Comparison of ENCODE assay signal across 8 mouse cellular contexts in genomic region chr2:5062496-5063298, GRCm38 (mm10). TPM values are rescaled to one million over a fixed set of nuclear protein-coding genes. Genes with fewer than 3 reads are reported as not detected.
DNase-seq lines count a peak whose midpoint lies in the region; ATAC-seq and TF ChIP-seq lines count a peak whose summit lies in the region.

No protein-coding gene starts in this region.

- peaks cover 4% of the 10 kb centered on the region for H3K79me2 ChIP-seq in MEL (ENCODE audit: control insufficient read depth, insufficient read depth, low read length, poor library complexity)

- H3K36me3 ChIP-seq in heart, embryonic 10.5 days: no peaks in the 10 kb centered on the region
- H3K36me3 ChIP-seq in MEL (ENCODE audit: control insufficient read depth in 1 of 2, insufficient read depth in 2 of 2, low read length in 2 of 2): peaks cover 0 to 7% of the 10 kb centered on the region in 2 experiments; a peak in 2 of 4 replicates
- H3K36me3 ChIP-seq in hindbrain, embryonic 10.5 days: no peaks in the 10 kb centered on the region

- no peak; a peak in 1 of 4 replicates for TF ChIP-seq EP300 in MEL (IDR thresholded peaks at IDR 0.05; ENCODE audit: low read depth in 1 of 2, low read length in 2 of 2)

- TF ChIP-seq CTCF in MEL (IDR thresholded peaks at IDR 0.05 in 2 of 3, conservative IDR thresholded peaks at IDR 0.05 in 1 of 3; ENCODE audit: control insufficient read depth in 1 of 3, insufficient read depth in 1 of 3, low read depth in 2 of 3, low read length in 3 of 3, poor library complexity in 1 of 3, severe bottlenecking in 1 of 3): no peak

- H3K9ac ChIP-seq in MEL (ENCODE audit: control insufficient read depth, low read depth, low read length, poor library complexity, severe bottlenecking): peak overlapping the region; percentile 75

- no peaks in the 10 kb centered on the region for H3K9me3 ChIP-seq in heart, embryonic 10.5 days
- no peaks in the 10 kb centered on the region for H3K9me3 ChIP-seq in MEL (replicated peaks; ENCODE audit: insufficient read depth, low read length)
- no peaks in the 10 kb centered on the region for H3K9me3 ChIP-seq in hindbrain, embryonic 10.5 days

- no peak for DNase-seq in heart, embryonic 10.5 days (ENCODE audit: low spot score)
- DNase-seq in heart, adult 9 months (ENCODE audit: low spot score in 2 of 2): no peak
- DNase-seq in MEL (ENCODE audit: low read depth, low spot score): peak; percentile 72
- no peak for DNase-seq in hindbrain, embryonic 10.5 days (ENCODE audit: low spot score)
- no peak for DNase-seq in adipocyte (ENCODE audit: low spot score)
- no peak for DNase-seq in left cerebral cortex, adult 18-20 months (ENCODE audit: low spot score in 2 of 2)
- DNase-seq in ovary, adult 18-20 months (ENCODE audit: low spot score): no peak

- H3K27ac ChIP-seq in heart, embryonic 10.5 days: no peak overlapping the region
- peak overlapping the region; percentile 18 for H3K27ac ChIP-seq in MEL (ENCODE audit: control insufficient read depth, low read depth, low read length)
- no peak overlapping the region for H3K27ac ChIP-seq in hindbrain, embryonic 10.5 days

- WGBS in heart, embryonic 10.5 days: 39% methylated on average over 16 of the region's 16 CpGs
- 51% methylated on average over 16 of the region's 16 CpGs for WGBS in hindbrain, embryonic 10.5 days

- no peak for TF ChIP-seq POLR2A in MEL (IDR thresholded peaks at IDR 0.05; ENCODE audit: control insufficient read depth in 1 of 2, insufficient read depth in 1 of 2, low read depth in 1 of 2, low read length in 2 of 2, poor library complexity in 1 of 2)

- peak; percentile 46 for ATAC-seq in megakaryocyte progenitor cell, adult 5-6 weeks (replicated peaks; ENCODE audit: poor library complexity)

- TF ChIP-seq RAD21 in MEL (IDR thresholded peaks at IDR 0.05; ENCODE audit: low read depth, low read length): no peak

- H3K27me3 ChIP-seq in heart, embryonic 10.5 days (ENCODE audit: insufficient read depth, poor library complexity, severe bottlenecking): no peaks in the 10 kb centered on the region
- H3K27me3 ChIP-seq in MEL (ENCODE audit: control insufficient read depth in 1 of 2, insufficient read depth in 2 of 2, low read length in 2 of 2): no peaks in the 10 kb centered on the region
- H3K27me3 ChIP-seq in hindbrain, embryonic 10.5 days (ENCODE audit: insufficient read depth, poor library complexity, severe bottlenecking): peaks cover 43% of the 10 kb centered on the region

- H3K4me1 ChIP-seq in heart, embryonic 10.5 days: peaks cover 5% of the 10 kb centered on the region; the same call in 1 of the 2 replicates
- peaks cover 7 to 10% of the 10 kb centered on the region in 2 experiments for H3K4me1 ChIP-seq in MEL (ENCODE audit: control insufficient read depth in 1 of 2, insufficient read depth in 2 of 2, low read length in 2 of 2)
- peaks cover 18% of the 10 kb centered on the region for H3K4me1 ChIP-seq in hindbrain, embryonic 10.5 days (replicated peaks)

- H3K4me3 ChIP-seq in heart, embryonic 10.5 days: peak overlapping the region; percentile 67
- H3K4me3 ChIP-seq in MEL (ENCODE audit: control insufficient read depth in 1 of 2, insufficient read depth in 1 of 2, low read depth in 2 of 2, low read length in 2 of 2): peak overlapping the region; percentile 78 to 92
- H3K4me3 ChIP-seq in hindbrain, embryonic 10.5 days: peak overlapping the region; percentile 70

TF ChIP-seq in MEL, 35 proteins besides CTCF, POLR2A, EP300 and RAD21:
- no peak for TF ChIP-seq HCFC1 (IDR thresholded peaks at IDR 0.05; ENCODE audit: low read depth, low read length)
- peak; percentile 52 for TF ChIP-seq GATA1 (IDR thresholded peaks at IDR 0.05; ENCODE audit: low read depth, low read length)
- no peak for TF ChIP-seq KAT2A (conservative IDR thresholded peaks at IDR 0.05; ENCODE audit: low read depth, low read length)
- TF ChIP-seq JUND (IDR thresholded peaks at IDR 0.05; ENCODE audit: low read depth, low read length): peak; percentile 95
- TF ChIP-seq TCF12 (IDR thresholded peaks at IDR 0.05; ENCODE audit: low read depth, low read length): 0 out of 2 replicates have a peak, but pooled peaks have one; percentile 7
- TF ChIP-seq MYC (IDR thresholded peaks at IDR 0.05; ENCODE audit: low read depth, low read length): no peak
- TF ChIP-seq SIN3A (IDR thresholded peaks at IDR 0.05; ENCODE audit: low read length): peak; percentile 17
- no peak for TF ChIP-seq MEF2A (IDR thresholded peaks at IDR 0.05; ENCODE audit: extremely low read depth, insufficient replicate concordance, low read depth, low read length, poor library complexity, severe bottlenecking)
- 0 out of 2 replicates have a peak, but pooled peaks have one; percentile 7 for TF ChIP-seq MAZ (IDR thresholded peaks at IDR 0.05; ENCODE audit: low read depth, low read length)
- TF ChIP-seq UBTF (IDR thresholded peaks at IDR 0.05; ENCODE audit: borderline replicate concordance, insufficient read depth, low read depth, low read length): no peak
- TF ChIP-seq GABPA (IDR thresholded peaks at IDR 0.05; ENCODE audit: low read depth, low read length): 0 out of 2 replicates have a peak, but pooled peaks have one; percentile 38
- no peak for TF ChIP-seq TBP (IDR thresholded peaks at IDR 0.05; ENCODE audit: low read depth, low read length)

RNA-seq across cellular contexts. Expression of gene Optn, which starts 1.2 kb away (rescaled TPM):
- 10.0 and 13.2 TPM in 2 replicates for polyA plus RNA-seq in heart, embryonic 10.5 days (2016; fragmentation: Nextera tagmentation; extraction: Ambion mirVana)
- 10.5 and 10.9 TPM in 2 replicates for total RNA-seq in MEL (2012; rRNA removed)
- polyA plus RNA-seq in MEL (2012; ENCODE audit: insufficient read depth in 1 of 2, insufficient read length in 2 of 2, low read depth in 1 of 2, low replicate concordance in 2 of 2, missing spikeins in 1 of 2): 10 to 100 TPM in 1 of 2 experiments, not detected in 1; 17.0 TPM
- 3.7 and 5.2 TPM in 2 replicates for polyA plus RNA-seq in hindbrain, embryonic 10.5 days (2016; fragmentation: Nextera tagmentation; extraction: Ambion mirVana)
- total RNA-seq in megakaryocyte progenitor cell, adult 5-6 weeks (2015): 6.6 and 10.1 TPM in 2 replicates
- 19.8 and 30.8 TPM in 2 replicates for total RNA-seq in megakaryocyte progenitor cell, adult 5-6 weeks (2017)
- total RNA-seq in left cerebral cortex, adult 18-20 months (2021): 10 to 100 TPM; 19.3 to 20.7 TPM

RNA-seq across cellular contexts. Expression of gene Mcm10, which starts 50.1 kb away (rescaled TPM):
- 31.8 and 43.5 TPM in 2 replicates for polyA plus RNA-seq in heart, embryonic 10.5 days (2016; fragmentation: Nextera tagmentation; extraction: Ambion mirVana)
- 84.4 and 102 TPM in 2 replicates for total RNA-seq in MEL (2012; rRNA removed)
- 100 to 1,000 TPM; 107 to 214 TPM for polyA plus RNA-seq in MEL (2012; ENCODE audit: insufficient read depth in 1 of 2, insufficient read length in 2 of 2, low read depth in 1 of 2, low replicate concordance in 2 of 2, missing spikeins in 1 of 2)
- 46.0 and 62.4 TPM in 2 replicates for polyA plus RNA-seq in hindbrain, embryonic 10.5 days (2016; fragmentation: Nextera tagmentation; extraction: Ambion mirVana)
- 66.4 and 68.7 TPM in 2 replicates for total RNA-seq in megakaryocyte progenitor cell, adult 5-6 weeks (2015)
- total RNA-seq in megakaryocyte progenitor cell, adult 5-6 weeks (2017): 75.6 and 83.8 TPM in 2 replicates
- under 1 TPM; 0.58 to 0.96 TPM for total RNA-seq in left cerebral cortex, adult 18-20 months (2021)

Comparison
In these comparisons a context has a peak if more than half of its experiments do, and no peak if none do; other contexts are left out.
1. RNA of gene Mcm10, which starts 50.1 kb away (total RNA-seq): 84.4 to 102 TPM in MEL and 66.4 to 83.8 TPM in megakaryocyte progenitor cell, adult 5-6 weeks; 0.58 to 0.96 TPM in left cerebral cortex, adult 18-20 months; every median in the first group is over 10 times any median in the second.
2. Peak in every context shown above with its lines, with median percentiles within 50 percentile points of each other: H3K4me3 ChIP-seq.